8 mouse cellular contexts compared by ENCODE assay signal in genomic region chr13:59842226-59843210, GRCm38 (mm10). TPM values are rescaled to one million over a fixed set of nuclear protein-coding genes. Genes with fewer than 3 reads are reported as not detected.
DNase-seq lines count a peak whose midpoint lies in the region; ATAC-seq and TF ChIP-seq lines count a peak whose summit lies in the region.

No protein-coding gene starts in this region.

- no peaks in the 10 kb centered on the region for H3K9me3 ChIP-seq in embryonic facial prominence, embryonic 14.5 days (ENCODE audit: control insufficient read depth, low read length)
- H3K9me3 ChIP-seq in heart, embryonic 11.5 days (replicated peaks; ENCODE audit: control insufficient read depth, low read length): no peaks in the 10 kb centered on the region
- no peaks in the 10 kb centered on the region for H3K9me3 ChIP-seq in kidney, embryonic 16.5 days (ENCODE audit: low read length)

- peak; percentile 61 for TF ChIP-seq CTCF in liver, adult 2 months (IDR thresholded peaks at IDR 0.05; ENCODE audit: low read depth, low read length)

- H3K27ac ChIP-seq in embryonic facial prominence, embryonic 14.5 days (replicated peaks; ENCODE audit: low read depth, low read length): no peak overlapping the region
- no peak overlapping the region for H3K27ac ChIP-seq in heart, embryonic 11.5 days (ENCODE audit: low read depth, low read length)
- no peak overlapping the region for H3K27ac ChIP-seq in kidney, embryonic 16.5 days (ENCODE audit: low read length)
- H3K27ac ChIP-seq in liver, adult 2 months (replicated peaks; ENCODE audit: insufficient read depth, low read depth, low read length): no peak overlapping the region

- H3K4me2 ChIP-seq in embryonic facial prominence, embryonic 14.5 days (ENCODE audit: low read depth, low read length): 0 out of 2 replicates have a peak overlapping the region, but pooled peaks have one; percentile 2
- peak overlapping the region; percentile 48 for H3K4me2 ChIP-seq in heart, embryonic 11.5 days
- peak overlapping the region; percentile 21 for H3K4me2 ChIP-seq in kidney, embryonic 16.5 days (replicated peaks; ENCODE audit: low read depth, low read length)

- peak; percentile 81 for DNase-seq in B cell, adult 2 months
- peak; percentile 48 to 67 for DNase-seq in adrenal gland, postnatal 4 days (ENCODE audit: low spot score in 2 of 2)
- DNase-seq in embryonic facial prominence, embryonic 14.5 days (ENCODE audit: low spot score): peak; percentile 91
- peak; percentile 67 for DNase-seq in liver, adult 2 months (ENCODE audit: extremely low read depth, low read depth, low spot score)
- DNase-seq in naive thymus-derived CD4-positive, alpha-beta T cell, adult 2 months (ENCODE audit: low read depth): peak; percentile 86
- peak; percentile 85 for DNase-seq in splenic B cell, adult 2 months (ENCODE audit: low read depth, low spot score)

- H3K4me3 ChIP-seq in embryonic facial prominence, embryonic 14.5 days (ENCODE audit: low read depth, low read length): no peak overlapping the region
- H3K4me3 ChIP-seq in heart, embryonic 11.5 days (ENCODE audit: low read depth, low read length): no peak overlapping the region; the same call in 1 of the 2 replicates
- no peak overlapping the region for H3K4me3 ChIP-seq in kidney, embryonic 16.5 days (ENCODE audit: low read length)
- H3K4me3 ChIP-seq in liver, adult 2 months (ENCODE audit: insufficient read depth, low read depth, low read length): no peak overlapping the region

- no peaks in the 10 kb centered on the region for H3K36me3 ChIP-seq in embryonic facial prominence, embryonic 14.5 days (ENCODE audit: control insufficient read depth, insufficient read depth, low read length)
- H3K36me3 ChIP-seq in heart, embryonic 11.5 days (ENCODE audit: control insufficient read depth, insufficient read depth, low read length): no peaks in the 10 kb centered on the region
- no peaks in the 10 kb centered on the region for H3K36me3 ChIP-seq in kidney, embryonic 16.5 days (ENCODE audit: insufficient read depth, low read length)
- no peaks in the 10 kb centered on the region for H3K36me3 ChIP-seq in liver, adult 2 months (ENCODE audit: control insufficient read depth, insufficient read depth, low read length)
- H3K36me3 ChIP-seq in splenic B cell, adult 2 months (ENCODE audit: control insufficient read depth, insufficient read depth, low read length, poor library complexity, severe bottlenecking): no peaks in the 10 kb centered on the region

- no peaks in the 10 kb centered on the region; the same call in 1 of the 2 replicates for H3K79me2 ChIP-seq in liver, adult 2 months (ENCODE audit: control insufficient read depth, insufficient read depth, low read length)

- ATAC-seq in embryonic facial prominence, embryonic 14.5 days (ENCODE audit: low read depth): peak; percentile 44; the same call in 1 of the 2 replicates
- ATAC-seq in heart, embryonic 11.5 days (replicated peaks; ENCODE audit: insufficient number of reproducible peaks, low FRiP score, low TSS enrichment): no peak
- peak; percentile 50; the same call in 1 of the 2 replicates for ATAC-seq in kidney, embryonic 16.5 days (ENCODE audit: low FRiP score, low TSS enrichment)

- no peaks in the 10 kb centered on the region for H3K4me1 ChIP-seq in embryonic facial prominence, embryonic 14.5 days (ENCODE audit: control insufficient read depth, insufficient read depth, low read length)
- H3K4me1 ChIP-seq in heart, embryonic 11.5 days (ENCODE audit: control insufficient read depth, insufficient read depth, low read length): no peaks in the 10 kb centered on the region
- H3K4me1 ChIP-seq in kidney, embryonic 16.5 days (ENCODE audit: insufficient read depth, low read length): no peaks in the 10 kb centered on the region
- H3K4me1 ChIP-seq in liver, adult 2 months (ENCODE audit: control insufficient read depth, insufficient read depth, low read length): peaks cover 3% of the 10 kb centered on the region; the same call in 1 of the 2 replicates

- H3K9ac ChIP-seq in embryonic facial prominence, embryonic 14.5 days (ENCODE audit: low read depth, low read length): no peak overlapping the region
- H3K9ac ChIP-seq in heart, embryonic 11.5 days (ENCODE audit: low read depth, low read length): no peak overlapping the region
- no peak overlapping the region for H3K9ac ChIP-seq in kidney, embryonic 16.5 days (replicated peaks; ENCODE audit: low read length)
- no peak overlapping the region; the same call in 1 of the 2 replicates for H3K9ac ChIP-seq in liver, adult 2 months (ENCODE audit: low read depth, low read length)

- TF ChIP-seq POLR2A in liver, adult 2 months (IDR thresholded peaks at IDR 0.05; ENCODE audit: extremely low read depth, insufficient read depth, low read length): no peak

- 30% methylated on average over 16 of the region's 16 CpGs for WGBS in embryonic facial prominence, embryonic 14.5 days
- WGBS in heart, embryonic 11.5 days (ENCODE audit: insufficient replicate concordance): 30% methylated on average over 16 of the region's 16 CpGs
- WGBS in kidney, embryonic 16.5 days: 31% methylated on average over 16 of the region's 16 CpGs
- 25% methylated on average over 16 of the region's 16 CpGs for WGBS in liver, adult 2 months

- H3K27me3 ChIP-seq in embryonic facial prominence, embryonic 14.5 days (replicated peaks; ENCODE audit: control insufficient read depth, insufficient read depth, low read length): no peaks in the 10 kb centered on the region
- H3K27me3 ChIP-seq in heart, embryonic 11.5 days (ENCODE audit: control insufficient read depth, insufficient read depth, low read length): no peaks in the 10 kb centered on the region
- H3K27me3 ChIP-seq in kidney, embryonic 16.5 days (ENCODE audit: insufficient read depth, low read length): no peaks in the 10 kb centered on the region
- no peaks in the 10 kb centered on the region for H3K27me3 ChIP-seq in liver, adult 2 months (ENCODE audit: control insufficient read depth, insufficient read depth, low read length)
- H3K27me3 ChIP-seq in splenic B cell, adult 2 months (ENCODE audit: control insufficient read depth, insufficient read depth, low read length, poor library complexity, severe bottlenecking): no peaks in the 10 kb centered on the region

RNA-seq across cellular contexts. Expression of gene Tut7, which starts 19.6 kb away (rescaled TPM):
- total RNA-seq in adrenal gland, postnatal 4 days (2021): 10 to 100 TPM; 78.2 to 91.7 TPM
- 41.6 and 43.5 TPM in 2 replicates for polyA plus RNA-seq in embryonic facial prominence, embryonic 14.5 days (2014; fragmentation: Nextera tagmentation; extraction: Ambion mirVana)
- polyA plus RNA-seq in heart, embryonic 11.5 days (2014; fragmentation: Nextera tagmentation; extraction: Ambion mirVana): 40.1 and 45.1 TPM in 2 replicates
- 43.0 and 47.2 TPM in 2 replicates for polyA plus RNA-seq in kidney, embryonic 16.5 days (2015; fragmentation: Nextera tagmentation; extraction: Ambion mirVana)
- total RNA-seq in liver, adult 2 months (2014; rRNA removed): 54.2 and 56.9 TPM in 2 replicates
- polyA plus RNA-seq in liver, adult 2 months (2012; rRNA removed): 15.7 and 17.7 TPM in 2 replicates
